Mouse (Mus musculus) megakaryocyte, embryonic 14.5 days (primary cell): ENCODE measurements around the gene Suclg2.

ENCODE experiments used
- FLI1 ChIP-seq: IDR thresholded peaks from 2 replicates; pipeline ENCODE4 v1.6.1; 2012; ENCODE audit warnings: low read length, inconsistent platforms, mixed read lengths
- GATA1 ChIP-seq: IDR thresholded peaks from 3 replicates; pipeline ENCODE4 v1.6.1; 2012; ENCODE audit warnings: mixed read lengths, low read length, inconsistent platforms, borderline replicate concordance

- TF ChIP-seq GATA1 (no peak), FLI1 (no peak)
Observed at GRCm38 (mm10) chr6:95674651-95675050, 43.9 kb downstream of the Suclg2 start.
